Mouse (Mus musculus): Measurements from ENCODE around the gene Chst7.

Chst7 gene

GRCm38 (mm10) chrX:20059381-20059971, at the start of gene Chst7:
Chst7 (plus strand) TSS chrX:20059560.
- DNase-seq (ENCODE audit: low spot score in 2 of 2): peak; percentile 3 to 31

DNA sequence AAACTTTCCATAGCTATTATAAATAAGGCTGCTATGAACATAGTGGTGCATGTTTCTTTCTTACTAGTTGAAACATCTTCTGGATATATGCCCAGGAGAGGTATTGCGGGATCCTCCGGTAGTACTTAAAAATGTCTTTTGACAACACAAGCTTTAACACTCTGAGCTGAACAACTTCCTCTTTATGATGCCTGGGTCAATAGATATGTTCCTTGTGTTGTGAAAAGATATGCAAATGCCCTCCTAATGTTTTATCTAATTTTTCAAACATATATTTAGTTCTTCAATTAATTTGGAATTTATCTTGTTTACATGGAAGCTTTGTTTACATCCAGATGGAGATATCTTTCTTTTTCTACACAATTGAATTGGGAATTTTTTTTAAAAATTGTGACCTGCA, 47.1 kb upstream of the Chst7 start:
- no peak for DNase-seq (ENCODE audit: low spot score in 2 of 2)

GRCm38 (mm10) chrX:20020942-20021341, 38.4 kb upstream of the Chst7 start:
- no peak for DNase-seq (ENCODE audit: low spot score in 2 of 2)

DNA sequence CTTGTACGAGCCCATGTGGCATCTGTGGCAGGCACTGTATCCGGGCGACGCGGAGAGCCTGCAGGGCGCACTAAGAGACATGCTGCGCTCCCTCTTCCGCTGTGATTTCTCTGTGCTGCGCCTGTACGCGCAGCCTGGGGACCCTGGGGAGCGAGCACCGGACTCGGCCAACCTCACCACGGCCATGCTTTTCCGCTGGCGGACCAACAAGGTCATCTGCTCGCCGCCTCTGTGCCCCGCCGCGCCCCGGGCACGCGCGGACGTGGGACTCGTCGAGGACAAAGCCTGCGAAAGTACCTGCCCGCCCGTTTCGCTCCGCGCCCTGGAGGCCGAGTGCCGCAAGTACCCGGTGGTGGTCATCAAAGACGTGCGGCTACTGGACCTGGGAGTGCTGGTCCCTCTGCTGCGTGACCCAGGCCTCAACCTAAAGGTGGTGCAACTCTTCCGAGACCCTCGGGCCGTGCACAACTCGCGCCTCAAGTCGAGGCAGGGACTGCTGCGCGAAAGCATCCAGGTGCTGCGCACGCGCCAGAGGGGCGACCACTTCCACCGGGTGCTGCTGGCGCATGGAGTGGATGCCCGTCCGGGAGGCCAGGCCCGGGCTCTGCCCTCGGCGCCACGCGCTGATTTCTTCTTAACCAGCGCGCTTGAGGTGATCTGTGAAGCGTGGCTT, 872 bp downstream of the Chst7 start:
- DNase-seq (ENCODE audit: low spot score in 2 of 2): no peak

DNA sequence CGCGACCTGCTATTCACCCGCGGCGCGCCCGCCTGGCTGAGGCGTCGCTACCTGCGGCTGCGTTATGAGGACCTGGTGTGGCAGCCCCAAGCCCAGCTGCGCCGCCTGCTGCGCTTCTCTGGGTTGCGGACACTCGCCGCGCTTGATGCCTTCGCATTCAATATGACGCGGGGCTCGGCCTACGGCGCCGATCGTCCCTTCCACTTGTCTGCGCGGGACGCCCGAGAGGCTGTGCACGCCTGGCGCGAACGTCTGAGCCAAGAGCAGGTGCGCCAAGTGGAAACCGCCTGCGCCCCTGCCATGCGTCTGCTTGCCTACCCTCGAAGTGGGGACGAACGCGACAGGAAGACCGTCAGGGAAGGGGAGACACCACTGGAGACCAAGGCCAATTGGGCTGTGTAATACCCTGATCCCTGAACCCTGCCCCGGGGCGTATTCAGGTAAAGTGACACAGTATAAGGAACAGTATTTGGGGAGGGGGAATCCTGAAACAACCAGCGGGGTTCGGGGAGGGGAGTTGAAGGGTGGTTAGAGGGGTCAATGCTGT, 1.5 kb downstream of the Chst7 start:
- DNase-seq (ENCODE audit: low spot score in 2 of 2): no peak

GRCm38 (mm10) chrX:20061764-20062480, 2.6 kb downstream of the Chst7 start:
- DNase-seq (ENCODE audit: low spot score in 2 of 2): no peak

DNA sequence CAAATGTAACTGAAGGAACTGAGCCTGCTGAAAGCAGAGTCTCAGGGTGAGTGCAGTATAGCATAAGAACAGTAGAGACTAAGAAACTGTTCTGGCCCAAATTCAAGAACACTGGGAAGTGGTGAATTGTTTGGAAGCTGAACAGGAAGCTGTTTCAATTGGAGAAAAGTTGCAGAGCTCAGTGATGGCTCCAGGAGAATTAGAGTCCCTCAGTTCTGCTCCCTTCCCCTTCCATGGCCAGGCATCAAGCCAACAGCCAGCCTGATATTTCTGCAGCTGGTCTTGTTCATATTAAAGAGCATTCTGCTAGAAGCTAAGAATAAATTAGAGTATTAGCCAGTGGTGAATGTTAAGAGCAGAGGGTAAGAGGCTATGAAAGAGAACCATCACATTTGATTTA, 7.3 kb downstream of the Chst7 start:
- no peak for DNase-seq (ENCODE audit: low spot score in 2 of 2)

DNA sequence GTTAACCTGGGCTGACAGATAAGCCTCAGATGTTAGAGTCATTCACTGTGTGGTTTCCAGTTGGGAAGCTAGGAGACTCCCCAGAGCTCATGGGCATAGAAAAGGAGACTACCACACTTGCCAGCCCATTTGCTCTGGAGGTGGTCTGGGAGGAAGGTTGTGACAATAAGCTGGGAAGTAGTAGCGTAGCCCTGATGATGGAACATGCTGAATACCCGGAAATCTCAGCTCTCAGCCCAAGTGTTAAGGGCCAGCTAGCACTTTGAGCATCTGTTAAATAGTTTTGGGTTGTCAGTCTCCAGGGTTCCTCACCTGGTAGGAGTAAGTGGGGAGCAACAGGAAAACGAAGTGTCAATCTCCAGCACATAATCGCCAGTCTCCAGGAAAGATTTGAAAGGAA, 10.8 kb downstream of the Chst7 start:
- DNase-seq (ENCODE audit: low spot score in 2 of 2): no peak

GRCm38 (mm10) chrX:20117717-20118116, 58.4 kb downstream of the Chst7 start:
- no peak for DNase-seq (ENCODE audit: low spot score in 2 of 2)

DNA sequence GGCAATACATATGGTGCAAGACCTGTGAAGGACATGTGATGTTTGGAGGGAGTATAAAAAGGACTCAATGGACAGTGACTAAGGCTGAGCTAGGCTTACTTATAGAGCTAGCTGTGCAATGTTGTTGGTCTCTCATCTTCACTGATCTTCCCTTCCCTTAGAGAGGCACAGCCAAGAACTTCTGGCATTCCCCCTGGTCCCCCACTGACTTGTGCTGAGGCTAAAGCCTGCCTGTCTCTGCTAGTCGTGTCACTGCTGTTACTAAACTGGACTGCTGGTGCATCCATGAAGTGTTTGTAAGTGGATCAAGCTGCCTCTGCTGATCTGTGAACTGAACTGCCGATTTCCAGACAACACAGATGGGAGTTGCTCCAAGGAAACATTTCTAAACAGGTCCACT, 66.1 kb downstream of the Chst7 start:
- no peak for DNase-seq (ENCODE audit: low spot score in 2 of 2)

GRCm38 (mm10) chrX:20128951-20129350, 69.6 kb downstream of the Chst7 start:
- no peak for DNase-seq (ENCODE audit: low spot score in 2 of 2)

GRCm38 (mm10) chrX:20129466-20129865, 70.1 kb downstream of the Chst7 start:
- DNase-seq (ENCODE audit: low spot score in 2 of 2): no peak
